Comparison of ENCODE assay signal across 34 mouse cellular contexts in the genomic region with DNA sequence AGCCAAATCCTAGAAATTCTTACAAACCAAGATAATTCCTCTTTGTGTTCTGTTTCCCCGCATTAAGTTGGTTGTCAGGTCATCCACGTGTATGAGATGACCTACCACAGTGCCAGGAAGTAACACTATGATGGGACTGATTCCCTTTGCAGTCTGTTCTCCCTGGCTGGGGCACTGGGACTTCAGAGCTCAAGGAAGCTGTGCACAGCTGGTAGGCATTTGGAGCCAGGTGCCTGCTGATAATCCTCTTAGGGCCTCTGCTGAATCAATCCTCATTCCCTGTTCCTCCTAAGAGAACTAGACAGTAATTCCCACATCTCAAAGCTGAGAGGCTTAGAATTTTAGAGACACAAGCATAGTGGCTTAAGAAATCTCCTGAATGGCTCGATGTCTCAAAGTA. TPM values are rescaled to one million over a fixed set of nuclear protein-coding genes. Genes with fewer than 3 reads are reported as not detected.
DNase-seq lines count a peak whose midpoint lies in the region; ATAC-seq and TF ChIP-seq lines count a peak whose summit lies in the region.
"Had no signal": no experiment of that assay in that cellular context is flagged by ENCODE, and none has a peak within 500 bp of the region (broad histone marks: within the 10 kb centered on the region; RNA-seq: fewer than 3 reads in every experiment).

No protein-coding gene starts in this region.

- no peak overlapping the region for H3K4me2 ChIP-seq in embryonic facial prominence, embryonic 14.5 days (ENCODE audit: low read depth, low read length)
- H3K4me2 ChIP-seq in midbrain, embryonic 15.5 days: no peak overlapping the region
- H3K4me2 ChIP-seq in midbrain, postnatal 0 days (ENCODE audit: low read depth, low read length, poor library complexity, severe bottlenecking): no peak overlapping the region
- no peak overlapping the region for H3K4me2 ChIP-seq in intestine, embryonic 16.5 days (ENCODE audit: low read depth, low read length)
- H3K4me2 ChIP-seq: forebrain, embryonic 15.5 days; heart, embryonic 13.5 days; liver, embryonic 12.5 days had no signal

- peaks cover 3% of the 10 kb centered on the region; the same call in 1 of the 2 replicates for H3K4me1 ChIP-seq in embryonic facial prominence, embryonic 14.5 days (ENCODE audit: control insufficient read depth, insufficient read depth, low read length)
- 0 out of 2 replicates have a peak, but pooled peaks cover 2% of the 10 kb centered on the region for H3K4me1 ChIP-seq in embryonic facial prominence, embryonic 10.5 days
- H3K4me1 ChIP-seq in midbrain, embryonic 10.5 days: peaks cover 4% of the 10 kb centered on the region; the same call in 1 of the 2 replicates
- H3K4me1 ChIP-seq in midbrain, embryonic 15.5 days: no peaks in the 10 kb centered on the region
- no peaks in the 10 kb centered on the region for H3K4me1 ChIP-seq in midbrain, postnatal 0 days (ENCODE audit: insufficient read depth, low read length)
- peaks cover 4% of the 10 kb centered on the region; the same call in 1 of the 2 replicates for H3K4me1 ChIP-seq in intestine, embryonic 16.5 days (ENCODE audit: control insufficient read depth, insufficient read depth, low read length)
- H3K4me1 ChIP-seq: liver, embryonic 12.5 days had no signal

- H3K27ac ChIP-seq in embryonic facial prominence, embryonic 14.5 days (replicated peaks; ENCODE audit: low read depth, low read length): no peak overlapping the region
- no peak overlapping the region for H3K27ac ChIP-seq in embryonic facial prominence, embryonic 10.5 days (replicated peaks)
- no peak overlapping the region for H3K27ac ChIP-seq in midbrain, embryonic 10.5 days (replicated peaks)
- no peak overlapping the region for H3K27ac ChIP-seq in midbrain, embryonic 15.5 days
- no peak overlapping the region for H3K27ac ChIP-seq in midbrain, postnatal 0 days (ENCODE audit: low read depth, low read length)
- H3K27ac ChIP-seq in intestine, embryonic 16.5 days (ENCODE audit: low read length): no peak overlapping the region
- H3K27ac ChIP-seq: forebrain, embryonic 15.5 days; gastrocnemius, adult 2 months; heart, adult 2 months; heart, embryonic 13.5 days; left cerebral cortex, adult 2 months; liver, embryonic 12.5 days had no signal

- H3K9ac ChIP-seq in embryonic facial prominence, embryonic 14.5 days (ENCODE audit: low read depth, low read length): no peak overlapping the region
- no peak overlapping the region for H3K9ac ChIP-seq in midbrain, embryonic 15.5 days
- H3K9ac ChIP-seq in midbrain, postnatal 0 days (replicated peaks; ENCODE audit: low read length, poor library complexity, severe bottlenecking): no peak overlapping the region
- no peak overlapping the region for H3K9ac ChIP-seq in intestine, embryonic 16.5 days (ENCODE audit: low read depth, low read length)
- H3K9ac ChIP-seq: forebrain, embryonic 15.5 days; heart, embryonic 13.5 days; liver, embryonic 12.5 days; liver, postnatal 0 days had no signal

- 35% methylated on average over 3 of the region's 3 CpGs for WGBS in embryonic facial prominence, embryonic 14.5 days
- 45% methylated on average over 3 of the region's 3 CpGs for WGBS in embryonic facial prominence, embryonic 10.5 days
- 19% methylated on average over 3 of the region's 3 CpGs for WGBS in midbrain, embryonic 10.5 days
- WGBS in midbrain, embryonic 15.5 days: 15% methylated on average over 3 of the region's 3 CpGs
- WGBS in midbrain, postnatal 0 days: 12% methylated on average over 3 of the region's 3 CpGs
- 64% methylated on average over 3 of the region's 3 CpGs for WGBS in intestine, embryonic 16.5 days

- no peaks in the 10 kb centered on the region for H3K9me3 ChIP-seq in embryonic facial prominence, embryonic 14.5 days (ENCODE audit: control insufficient read depth, low read length)
- H3K9me3 ChIP-seq in embryonic facial prominence, embryonic 10.5 days: no peaks in the 10 kb centered on the region
- no peaks in the 10 kb centered on the region for H3K9me3 ChIP-seq in midbrain, embryonic 10.5 days (replicated peaks)
- H3K9me3 ChIP-seq in midbrain, embryonic 15.5 days: no peaks in the 10 kb centered on the region
- no peaks in the 10 kb centered on the region for H3K9me3 ChIP-seq in midbrain, postnatal 0 days (ENCODE audit: low read length)
- H3K9me3 ChIP-seq in intestine, embryonic 16.5 days (ENCODE audit: control insufficient read depth, low read length): no peaks in the 10 kb centered on the region
- H3K9me3 ChIP-seq: forebrain, embryonic 15.5 days; heart, embryonic 13.5 days; liver, embryonic 12.5 days had no signal

- H3K27me3 ChIP-seq in embryonic facial prominence, embryonic 14.5 days (replicated peaks; ENCODE audit: control insufficient read depth, insufficient read depth, low read length): no peaks in the 10 kb centered on the region
- no peaks in the 10 kb centered on the region for H3K27me3 ChIP-seq in embryonic facial prominence, embryonic 10.5 days (replicated peaks; ENCODE audit: low read depth, poor library complexity, severe bottlenecking)
- 0 out of 2 replicates have a peak, but pooled peaks cover 7% of the 10 kb centered on the region for H3K27me3 ChIP-seq in midbrain, embryonic 10.5 days (ENCODE audit: low read depth, poor library complexity, severe bottlenecking)
- no peaks in the 10 kb centered on the region for H3K27me3 ChIP-seq in midbrain, embryonic 15.5 days (replicated peaks)
- H3K27me3 ChIP-seq in midbrain, postnatal 0 days (ENCODE audit: insufficient read depth, low read length): no peaks in the 10 kb centered on the region
- no peaks in the 10 kb centered on the region for H3K27me3 ChIP-seq in intestine, embryonic 16.5 days (replicated peaks; ENCODE audit: control insufficient read depth, insufficient read depth, low read length)
- H3K27me3 ChIP-seq: forebrain, embryonic 15.5 days; heart, embryonic 13.5 days; liver, embryonic 12.5 days; Patski had no signal

- H3K4me3 ChIP-seq in embryonic facial prominence, embryonic 14.5 days (ENCODE audit: low read depth, low read length): no peak overlapping the region
- no peak overlapping the region for H3K4me3 ChIP-seq in embryonic facial prominence, embryonic 10.5 days
- H3K4me3 ChIP-seq in midbrain, embryonic 10.5 days: no peak overlapping the region
- H3K4me3 ChIP-seq in midbrain, embryonic 15.5 days: no peak overlapping the region
- no peak overlapping the region for H3K4me3 ChIP-seq in midbrain, postnatal 0 days (ENCODE audit: low read depth, low read length)
- H3K4me3 ChIP-seq in intestine, embryonic 16.5 days (ENCODE audit: low read length): no peak overlapping the region
- H3K4me3 ChIP-seq: forebrain, embryonic 15.5 days; gastrocnemius, adult 2 months; heart, adult 2 months; heart, embryonic 13.5 days; left cerebral cortex, adult 2 months; liver, embryonic 12.5 days had no signal

- DNase-seq in embryonic facial prominence, embryonic 14.5 days (ENCODE audit: low spot score): peak; percentile 45
- no peak for DNase-seq in embryonic facial prominence, embryonic 10.5 days (ENCODE audit: low spot score)
- DNase-seq in midbrain, embryonic 10.5 days (ENCODE audit: low spot score): peak; percentile 31
- DNase-seq in midbrain, postnatal 0 days (ENCODE audit: low spot score): peak; percentile 29
- DNase-seq in frontal cortex, adult 2 months (ENCODE audit: extremely low spot score in 1 of 2, low spot score in 1 of 2): no peak
- DNase-seq: adrenal gland, postnatal 10 days; cerebellum, adult 11 months; cerebellum, adult 9-11 months; gastrocnemius, adult 2 months; gastrocnemius, postnatal 36 days; heart, adult 2 months; heart, postnatal 10 days; kidney, adult 11 months; kidney, postnatal 25 days; liver, postnatal 0 days; lung, postnatal 36 days; right cerebral cortex, postnatal 4 days; thymus, adult 2 months; thymus, postnatal 36 days had no signal

- TF ChIP-seq CTCF in midbrain, postnatal 0 days (IDR thresholded peaks at IDR 0.05): no peak

- ATAC-seq in embryonic facial prominence, embryonic 14.5 days (ENCODE audit: low read depth): peak; percentile 78
- no peak for ATAC-seq in midbrain, embryonic 15.5 days (replicated peaks)
- ATAC-seq in midbrain, postnatal 0 days (ENCODE audit: low FRiP score): no peak
- ATAC-seq in intestine, embryonic 16.5 days: no peak
- ATAC-seq: forebrain, embryonic 15.5 days; liver, embryonic 12.5 days; liver, postnatal 0 days; Patski had no signal

- no peaks in the 10 kb centered on the region for H3K36me3 ChIP-seq in embryonic facial prominence, embryonic 14.5 days (ENCODE audit: control insufficient read depth, insufficient read depth, low read length)
- H3K36me3 ChIP-seq in embryonic facial prominence, embryonic 10.5 days (replicated peaks): no peaks in the 10 kb centered on the region
- no peaks in the 10 kb centered on the region for H3K36me3 ChIP-seq in midbrain, embryonic 10.5 days
- no peaks in the 10 kb centered on the region for H3K36me3 ChIP-seq in midbrain, embryonic 15.5 days (replicated peaks)
- no peaks in the 10 kb centered on the region for H3K36me3 ChIP-seq in midbrain, postnatal 0 days (ENCODE audit: insufficient read depth, low read length)
- H3K36me3 ChIP-seq in intestine, embryonic 16.5 days (ENCODE audit: control insufficient read depth, insufficient read depth, low read length): no peaks in the 10 kb centered on the region
- H3K36me3 ChIP-seq: forebrain, embryonic 15.5 days; heart, embryonic 13.5 days; liver, embryonic 12.5 days had no signal

RNA-seq across cellular contexts. Expression of a gene that starts 41.3 kb away (rescaled TPM):
- polyA plus RNA-seq in embryonic facial prominence, embryonic 14.5 days (2014; fragmentation: Nextera tagmentation; extraction: Ambion mirVana): 53.6 and 55.0 TPM in 2 replicates
- polyA plus RNA-seq in embryonic facial prominence, embryonic 10.5 days (2016; fragmentation: Nextera tagmentation; extraction: Ambion mirVana): 18.7 and 24.9 TPM in 2 replicates
- 21.8 and 22.8 TPM in 2 replicates for polyA plus RNA-seq in midbrain, embryonic 10.5 days (2016; fragmentation: Nextera tagmentation; extraction: Ambion mirVana)
- 22.1 and 26.4 TPM in 2 replicates for polyA plus RNA-seq in midbrain, embryonic 15.5 days (2015; fragmentation: Nextera tagmentation; extraction: Ambion mirVana)
- total RNA-seq in midbrain, postnatal 0 days (2014; rRNA removed): not detected in 2 replicates
- 16.3 and 16.8 TPM in 2 replicates for polyA plus RNA-seq in midbrain, postnatal 0 days (2015; fragmentation: Nextera tagmentation; extraction: Ambion mirVana)
- polyA plus RNA-seq in intestine, embryonic 16.5 days (2015; fragmentation: Nextera tagmentation; extraction: Ambion mirVana): 7.2 and 7.8 TPM in 2 replicates
- polyA plus RNA-seq in frontal cortex, adult 2 months (2012; rRNA removed): 0.04 and 0.10 TPM in 2 replicates
- total RNA-seq: adrenal gland, postnatal 10 days; gastrocnemius, adult 2 months; gastrocnemius, postnatal 36 days; heart, adult 2 months; heart, postnatal 10 days; hematopoietic stem cell, adult 5-6 weeks; layer of hippocampus, adult 18-20 months; layer of hippocampus, postnatal 14 days; left cerebral cortex, adult 2 months; left cerebral cortex, postnatal 36 days; megakaryocyte, adult 5-6 weeks; MEL; monocyte, adult 5-6 weeks had no signal
- polyA plus RNA-seq: spleen, adult 2 months; thymus, adult 2 months had no signal

Comparison
In these comparisons a context has a peak if more than half of its experiments do, and no peak if none do; other contexts are left out.
1. DNase-seq: peak in embryonic facial prominence, embryonic 14.5 days (single experiment), midbrain, embryonic 10.5 days (single experiment) and midbrain, postnatal 0 days (single experiment); none in embryonic facial prominence, embryonic 10.5 days (single experiment) and frontal cortex, adult 2 months (0 of 2).